Mouse (Mus musculus): ENCODE data around the gene Abca14. TPM values are rescaled to one million over a fixed set of nuclear protein-coding genes. Genes with fewer than 3 reads are reported as not detected.
A peak's percentile ranks its signal among the peaks of the same experiment; 100 is the strongest.

The Abca14 gene
- polyA plus RNA-seq (2016; fragmentation: Nextera tagmentation; extraction: Ambion mirVana) = not detected in 2 replicates

DNA sequence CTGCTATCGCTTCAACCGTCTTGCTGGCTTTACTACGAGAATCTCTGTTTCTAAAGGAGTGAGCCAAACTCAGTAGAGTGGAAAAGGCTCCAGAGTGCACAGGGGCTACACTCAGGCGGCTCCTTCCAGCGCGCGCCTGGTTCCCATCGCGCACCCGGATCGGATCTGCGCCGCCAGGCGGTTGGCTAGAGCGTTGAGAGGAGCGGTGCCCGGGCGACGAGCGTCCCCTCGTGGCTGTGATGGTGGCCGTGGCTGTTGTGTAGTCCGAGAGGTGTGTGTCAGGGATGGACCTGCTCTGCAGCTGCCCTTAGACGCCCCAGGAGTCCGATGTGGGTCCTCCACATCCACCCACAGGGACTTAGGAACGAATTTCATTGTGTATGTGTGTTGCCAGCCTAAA is at the start of gene Abca14:
TSS of gene Abca14 (plus strand) at position 173 of the 400 bp plus-strand sequence.
- H3K4me3 ChIP-seq = no peak within 1 kb of the TSS
- peaks cover 27% of the 10 kb centered on the region for H3K27me3 ChIP-seq
- no peak within 1 kb of the TSS for H3K9ac ChIP-seq
- peaks cover 11% of the 10 kb centered on the region; the same call in 1 of the 2 replicates for H3K4me1 ChIP-seq
- no peaks in the 10 kb centered on the region for H3K36me3 ChIP-seq
- peak within 1 kb of the TSS; percentile 27; the same call in 1 of the 2 replicates for H3K4me2 ChIP-seq (replicated peaks)
- WGBS = 3% methylated on average over 26 of the region's 26 CpGs
- no peak within 1 kb of the TSS for H3K27ac ChIP-seq
- no peaks in the 10 kb centered on the region for H3K9me3 ChIP-seq (replicated peaks)
- ATAC-seq (ENCODE audit: low FRiP score) = peak; percentile 73

DNA sequence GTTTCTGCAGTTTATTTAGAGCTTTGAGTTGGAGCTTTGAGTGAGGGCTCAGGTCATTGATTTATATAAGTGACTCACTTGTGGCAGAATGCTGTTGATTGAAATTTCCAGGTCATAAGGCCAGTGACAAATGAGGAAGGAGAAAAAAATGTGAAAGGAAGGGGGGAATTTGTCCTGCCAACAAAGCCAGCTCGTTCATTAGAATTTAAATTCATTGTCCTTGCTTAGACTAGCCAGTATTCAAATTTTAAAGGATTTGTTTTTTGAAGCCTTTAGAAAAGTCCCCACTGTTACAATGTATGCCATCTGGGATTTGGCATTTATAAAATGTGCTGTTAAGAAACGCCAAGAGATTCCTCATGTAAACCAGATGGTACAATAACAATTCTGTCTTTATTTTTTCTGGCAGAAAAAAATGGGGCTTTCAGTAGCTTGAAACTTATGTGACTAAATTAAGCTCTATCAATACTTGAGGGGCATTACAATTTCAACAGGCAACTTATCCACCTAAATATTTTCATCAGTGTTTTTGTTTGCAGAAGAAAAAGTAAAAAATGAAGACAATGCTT is 46.8 kb upstream of the Abca14 start:
- no peak for ATAC-seq (ENCODE audit: low FRiP score)

GRCm38 (mm10) chr7:120157575-120158061 is 46.1 kb upstream of the Abca14 start:
- 34% methylated on average over 5 of the region's 5 CpGs for WGBS
- no peak overlapping the region for H3K4me2 ChIP-seq (replicated peaks)
- no peak overlapping the region; the same call in 1 of the 2 replicates for H3K27ac ChIP-seq
- no peaks in the 10 kb centered on the region for H3K27me3 ChIP-seq
- H3K4me3 ChIP-seq = no peak overlapping the region
- peaks cover 17% of the 10 kb centered on the region for H3K4me1 ChIP-seq
- ATAC-seq (ENCODE audit: low FRiP score) = peak; percentile 76
- no peak overlapping the region for H3K9ac ChIP-seq
- no peaks in the 10 kb centered on the region for H3K36me3 ChIP-seq
- H3K9me3 ChIP-seq (replicated peaks) = no peaks in the 10 kb centered on the region

More for the DNA sequence above, 46.8 kb upstream of the Abca14 start:
- Histone ChIP-seq H3K9ac (no peak overlapping the region), H3K27ac (no peak overlapping the region), H3K9me3 (replicated peaks) (no peaks in the 10 kb centered on the region), H3K27me3 (no peaks in the 10 kb centered on the region), H3K4me2 (replicated peaks) (no peak overlapping the region), H3K4me3 (no peak overlapping the region), H3K36me3 (no peaks in the 10 kb centered on the region), H3K4me1 (peaks cover 17% of the 10 kb centered on the region)
- 11% methylated on average over 2 of the region's 2 CpGs for WGBS

GRCm38 (mm10) chr7:120158121-120158613 is 45.6 kb upstream of the Abca14 start:
- 36% methylated on average over 4 of the region's 4 CpGs for WGBS
- peak; percentile 53; the same call in 1 of the 2 replicates for ATAC-seq (ENCODE audit: low FRiP score)
- Histone ChIP-seq H3K36me3 (no peaks in the 10 kb centered on the region), H3K27me3 (no peaks in the 10 kb centered on the region), H3K9ac (no peak overlapping the region), H3K4me1 (peaks cover 17% of the 10 kb centered on the region), H3K4me2 (replicated peaks) (no peak overlapping the region), H3K4me3 (no peak overlapping the region), H3K9me3 (replicated peaks) (no peaks in the 10 kb centered on the region), H3K27ac (no peak overlapping the region)

GRCm38 (mm10) chr7:120163581-120164251 is 40.0 kb upstream of the Abca14 start:
- H3K27me3 ChIP-seq = no peaks in the 10 kb centered on the region
- H3K9me3 ChIP-seq (replicated peaks) = no peaks in the 10 kb centered on the region
- no peaks in the 10 kb centered on the region for H3K4me1 ChIP-seq
- no peak overlapping the region for H3K4me2 ChIP-seq (replicated peaks)
- 86% methylated on average over 11 of the region's 11 CpGs for WGBS
- no peaks in the 10 kb centered on the region for H3K36me3 ChIP-seq
- H3K9ac ChIP-seq = no peak overlapping the region
- ATAC-seq (ENCODE audit: low FRiP score) = no peak
- H3K27ac ChIP-seq = no peak overlapping the region
- no peak overlapping the region for H3K4me3 ChIP-seq

- WGBS = 90% methylated on average over 1 of the region's 1 CpGs
- Histone ChIP-seq H3K36me3 (no peaks in the 10 kb centered on the region), H3K9me3 (replicated peaks) (no peaks in the 10 kb centered on the region), H3K4me1 (no peaks in the 10 kb centered on the region), H3K27me3 (no peaks in the 10 kb centered on the region), H3K27ac (no peak overlapping the region), H3K4me2 (replicated peaks) (no peak overlapping the region), H3K4me3 (no peak overlapping the region), H3K9ac (no peak overlapping the region)
- ATAC-seq (ENCODE audit: low FRiP score) = no peak
These were observed 31.5 kb upstream of the Abca14 start for GRCm38 (mm10) chr7:120172188-120172700.

GRCm38 (mm10) chr7:120173603-120174244 is 30.0 kb upstream of the Abca14 start, which contains the start of gene Anks4b:
Gene Anks4b (plus strand): TSS chr7:120173858.
- Histone ChIP-seq H3K27me3 (no peaks in the 10 kb centered on the region), H3K9ac (no peak within 1 kb of the TSS), H3K4me3 (no peak within 1 kb of the TSS), H3K27ac (no peak within 1 kb of the TSS), H3K9me3 (replicated peaks) (no peaks in the 10 kb centered on the region), H3K4me2 (replicated peaks) (no peak within 1 kb of the TSS), H3K36me3 (no peaks in the 10 kb centered on the region), H3K4me1 (no peaks in the 10 kb centered on the region)
- ATAC-seq (ENCODE audit: low FRiP score) = no peak
- WGBS = 85% methylated on average over 10 of the region's 10 CpGs

- Histone ChIP-seq H3K9me3 (replicated peaks) (no peaks in the 10 kb centered on the region), H3K4me2 (replicated peaks) (no peak overlapping the region), H3K9ac (no peak overlapping the region), H3K36me3 (no peaks in the 10 kb centered on the region), H3K27ac (no peak overlapping the region), H3K27me3 (no peaks in the 10 kb centered on the region), H3K4me3 (no peak overlapping the region), H3K4me1 (no peaks in the 10 kb centered on the region)
- WGBS = 88% methylated on average over 11 of the region's 11 CpGs
- ATAC-seq (ENCODE audit: low FRiP score) = no peak
These were observed 28.8 kb upstream of the Abca14 start for GRCm38 (mm10) chr7:120174723-120175504.

- no peak for ATAC-seq (ENCODE audit: low FRiP score)
- Histone ChIP-seq H3K9me3 (replicated peaks) (no peaks in the 10 kb centered on the region), H3K4me2 (replicated peaks) (no peak overlapping the region), H3K9ac (no peak overlapping the region), H3K27ac (no peak overlapping the region), H3K27me3 (no peaks in the 10 kb centered on the region), H3K4me3 (no peak overlapping the region), H3K4me1 (no peaks in the 10 kb centered on the region), H3K36me3 (no peaks in the 10 kb centered on the region)
- 89% methylated on average over 3 of the region's 3 CpGs for WGBS
These were observed 26.1 kb upstream of the Abca14 start for GRCm38 (mm10) chr7:120177611-120178010.

- Histone ChIP-seq H3K4me3 (no peak overlapping the region), H3K9ac (no peak overlapping the region), H3K27ac (no peak overlapping the region), H3K9me3 (replicated peaks) (no peaks in the 10 kb centered on the region), H3K36me3 (no peaks in the 10 kb centered on the region), H3K4me2 (replicated peaks) (no peak overlapping the region), H3K27me3 (no peaks in the 10 kb centered on the region), H3K4me1 (no peaks in the 10 kb centered on the region)
- WGBS = 43% methylated on average over 2 of the region's 2 CpGs
- no peak for ATAC-seq (ENCODE audit: low FRiP score)
These were observed 24.8 kb upstream of the Abca14 start for GRCm38 (mm10) chr7:120178935-120179334.

DNA sequence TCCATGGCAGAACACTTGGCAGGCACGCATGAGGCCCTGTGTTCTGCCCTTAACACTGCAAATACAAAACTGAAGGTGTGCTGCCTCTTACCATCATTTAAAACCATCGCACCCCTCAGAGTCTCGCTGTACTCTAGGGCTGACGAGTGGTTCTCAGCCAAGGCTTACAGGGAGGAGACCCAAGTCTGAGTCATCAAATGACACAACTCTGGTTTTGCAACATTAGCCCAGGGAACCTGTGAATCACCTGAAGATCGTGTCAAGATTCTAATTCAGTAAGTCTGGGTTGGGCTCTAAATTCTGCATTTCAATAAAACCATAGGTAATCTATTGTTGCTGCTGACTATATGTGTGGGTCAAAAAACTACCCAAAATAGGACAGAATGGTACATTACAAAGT is 23.2 kb upstream of the Abca14 start:
- WGBS = 89% methylated on average over 5 of the region's 5 CpGs
- ATAC-seq (ENCODE audit: low FRiP score) = no peak
- Histone ChIP-seq H3K4me3 (no peak overlapping the region), H3K27ac (no peak overlapping the region), H3K9ac (no peak overlapping the region), H3K36me3 (no peaks in the 10 kb centered on the region), H3K27me3 (no peaks in the 10 kb centered on the region), H3K4me1 (no peaks in the 10 kb centered on the region), H3K9me3 (replicated peaks) (no peaks in the 10 kb centered on the region), H3K4me2 (replicated peaks) (no peak overlapping the region)
